Mouse (Mus musculus) lung, embryonic 15.5 days (tissue): ENCODE results near the gene 2310061I04Rik. TPM values are rescaled to one million over a fixed set of nuclear protein-coding genes. Genes with fewer than 3 reads are reported as not detected.

Source experiments
- ATAC-seq: fragments of 200-750 bp; cut with Nextera tagmentation; 2 replicates; pipeline ENCODE4 v1.8.0; 2017; ENCODE audit warnings: moderate number of reproducible peaks, borderline replicate concordance; ENCODE audit not compliant: low FRiP score, low TSS enrichment; ENCODE audit errors: extremely low read depth
- H3K27ac ChIP-seq: fragments of 300-500 bp; sonication (generic); 2 replicates; pipeline ENCODE4 v1.5.1; 2015; ENCODE audit warnings: moderate library complexity, mild to moderate bottlenecking, inconsistent platforms
- H3K27me3 ChIP-seq: fragments of 300-500 bp; sonication (generic); 2 replicates; pipeline ENCODE4 v1.6.1; 2015; ENCODE audit warnings: inconsistent platforms
- H3K36me3 ChIP-seq: fragments of 300-500 bp; sonication (generic); 2 replicates; pipeline ENCODE4 v1.6.1; 2015; ENCODE audit warnings: inconsistent platforms
- H3K4me1 ChIP-seq: fragments of 300-500 bp; sonication (generic); 2 replicates; pipeline ENCODE4 v1.6.1; 2015; ENCODE audit warnings: inconsistent platforms
- H3K4me2 ChIP-seq: fragments of 300-500 bp; sonication (generic); 2 replicates; pipeline ENCODE4 v1.6.1; 2015; ENCODE audit warnings: inconsistent platforms, mild to moderate bottlenecking, moderate library complexity
- H3K4me3 ChIP-seq: fragments of 300-500 bp; sonication (generic); 2 replicates; pipeline ENCODE4 v1.5.1; 2015; ENCODE audit warnings: mild to moderate bottlenecking, inconsistent platforms
- H3K9ac ChIP-seq: fragments of 300-500 bp; sonication (generic); 2 replicates; pipeline ENCODE4 v1.6.1; 2015; ENCODE audit warnings: inconsistent platforms
- H3K9me3 ChIP-seq: fragments of 300-500 bp; sonication (generic); 2 replicates; pipeline ENCODE4 v1.6.1; 2016; ENCODE audit warnings: inconsistent platforms
- WGBS: fragments of 180-500 bp; shearing (Covaris S2); methylation state at CpG from one replicate; pipeline ENCODE4 v1.1.7; 2015; 5-methylcytosine and 5-hydroxymethylcytosine counted together
- polyA plus RNA-seq: library from polyadenylated mRNA; unstranded; fragments of >200 nt; fragmentation: Nextera tagmentation; extraction: Ambion mirVana; gene quantifications from 2 replicates; pipeline ENCODE4 v1.2.1, GENCODE M21; 2015

2310061I04Rik gene
- polyA plus RNA-seq, 1 experiment from 2014 or later = 20.5 TPM

DNA sequence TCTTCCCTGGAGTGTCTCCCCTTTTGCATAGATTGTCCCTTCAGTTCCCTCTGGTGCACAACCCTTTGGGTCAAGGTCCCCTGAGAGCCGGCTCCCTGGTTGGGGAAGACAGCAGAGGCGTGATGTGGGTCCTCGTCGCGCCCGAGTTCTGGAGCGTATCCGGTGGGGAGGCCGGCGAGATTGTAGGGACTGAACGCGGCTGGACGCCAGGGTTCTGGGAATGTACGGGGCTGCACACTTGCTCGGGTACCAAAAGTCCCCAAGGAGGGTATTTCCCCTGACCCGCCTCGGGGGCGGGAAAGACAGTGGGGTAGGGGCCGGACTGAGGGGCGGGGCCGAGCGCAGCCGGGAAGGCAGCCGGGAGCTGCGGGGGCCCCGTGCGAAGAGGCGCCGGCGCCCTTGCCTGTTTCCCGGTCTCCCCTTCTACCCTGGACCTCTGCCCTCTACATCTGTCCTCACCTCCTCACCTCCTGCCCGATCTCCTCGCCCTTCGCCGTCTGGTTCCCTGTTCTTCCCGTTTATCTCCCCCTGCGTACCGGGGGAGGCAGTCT is 30.9 kb downstream of the 2310061I04Rik start:
- Histone ChIP-seq H3K9ac (peak overlapping the region; percentile 79), H3K27me3 (no peaks in the 10 kb centered on the region), H3K4me1 (peaks cover 47% of the 10 kb centered on the region), H3K4me2 (peak overlapping the region; percentile 90), H3K4me3 (peak overlapping the region; percentile 73), H3K27ac (peak overlapping the region; percentile 99), H3K9me3 (no peaks in the 10 kb centered on the region), H3K36me3 (peaks cover 4% of the 10 kb centered on the region)
- under 1% methylated on average over 38 of the region's 38 CpGs for WGBS
- peak; percentile 66 for ATAC-seq

DNA sequence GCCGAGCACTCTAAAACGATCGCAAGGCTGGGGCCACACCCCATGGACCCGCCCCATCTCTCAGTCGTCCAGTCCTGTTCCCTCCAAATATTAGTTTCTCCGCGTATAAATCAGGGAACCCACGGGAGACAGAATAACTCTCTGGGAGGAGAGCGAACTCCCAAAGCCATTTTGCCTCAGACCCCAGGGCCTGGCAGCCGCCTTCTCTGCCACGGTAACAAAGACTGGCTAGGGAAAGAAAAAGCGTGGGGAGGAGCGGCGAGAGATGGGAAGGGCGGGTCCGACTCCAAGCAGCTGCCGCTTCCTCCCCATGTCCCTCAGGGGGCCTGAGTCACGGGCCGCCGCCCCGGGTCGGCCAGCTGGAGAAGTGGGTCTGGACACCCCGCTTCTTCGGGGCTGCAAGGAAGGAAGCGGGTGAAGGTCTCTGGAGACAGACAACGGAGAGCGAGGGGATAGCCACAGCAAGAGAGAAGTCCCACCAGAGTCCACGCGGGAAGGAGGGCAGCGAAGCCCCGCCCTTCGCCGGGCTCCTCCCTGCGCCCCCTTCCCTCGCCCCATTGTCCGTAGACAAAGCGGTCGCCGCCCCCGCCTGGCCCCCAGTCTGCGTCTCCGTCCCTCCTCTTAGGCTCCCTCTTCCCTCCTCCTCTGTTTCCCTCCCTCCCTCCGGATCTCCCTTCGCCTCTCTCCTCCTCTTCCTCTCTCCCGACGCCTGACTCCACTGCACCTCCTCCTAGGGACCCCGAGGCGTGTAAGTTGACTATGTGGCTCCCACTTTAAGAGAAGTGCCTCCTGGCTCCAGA is 31.6 kb downstream of the 2310061I04Rik start, which contains the start of gene Ppp1r18:
Gene Ppp1r18 (plus strand): TSS at position 113 of the 800 bp plus-strand sequence.
- Histone ChIP-seq H3K27me3 (no peaks in the 10 kb centered on the region), H3K4me3 (peak within 1 kb of the TSS; percentile 73), H3K4me1 (peaks cover 48% of the 10 kb centered on the region), H3K4me2 (peak within 1 kb of the TSS; percentile 90), H3K36me3 (no peaks in the 10 kb centered on the region), H3K9ac (peak within 1 kb of the TSS; percentile 79), H3K27ac (peak within 1 kb of the TSS; percentile 99), H3K9me3 (no peaks in the 10 kb centered on the region)
- under 1% methylated on average over 48 of the region's 48 CpGs for WGBS
- peak; percentile 73 for ATAC-seq

DNA sequence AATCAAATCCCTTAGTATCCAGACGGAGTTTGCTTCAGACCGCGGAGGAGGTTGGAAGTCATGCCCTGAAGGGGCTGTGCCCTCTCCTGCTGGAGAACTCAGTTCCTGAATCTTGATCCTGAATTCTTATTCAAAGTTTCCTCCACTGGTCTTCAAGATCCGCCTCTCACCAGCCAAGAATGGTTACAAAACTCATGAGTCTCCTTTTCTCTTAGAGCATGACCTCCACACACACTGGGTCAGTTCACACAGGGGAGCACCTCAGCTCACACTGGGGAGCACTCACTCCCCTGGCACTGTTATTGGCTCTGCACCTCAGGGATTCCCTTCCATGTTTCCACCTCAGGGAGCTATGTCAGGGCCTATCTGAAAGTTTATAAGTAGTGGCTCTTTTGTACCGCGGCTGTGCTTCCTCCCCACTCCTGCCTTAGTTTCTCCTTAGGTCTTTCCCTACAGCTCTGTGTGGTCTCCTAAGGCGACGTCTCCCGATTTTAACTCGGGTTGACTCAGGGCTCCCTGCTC is 32.3 kb downstream of the 2310061I04Rik start:
- 22% methylated on average over 10 of the region's 10 CpGs for WGBS
- ATAC-seq = no peak
- H3K9me3 ChIP-seq = no peaks in the 10 kb centered on the region

DNA sequence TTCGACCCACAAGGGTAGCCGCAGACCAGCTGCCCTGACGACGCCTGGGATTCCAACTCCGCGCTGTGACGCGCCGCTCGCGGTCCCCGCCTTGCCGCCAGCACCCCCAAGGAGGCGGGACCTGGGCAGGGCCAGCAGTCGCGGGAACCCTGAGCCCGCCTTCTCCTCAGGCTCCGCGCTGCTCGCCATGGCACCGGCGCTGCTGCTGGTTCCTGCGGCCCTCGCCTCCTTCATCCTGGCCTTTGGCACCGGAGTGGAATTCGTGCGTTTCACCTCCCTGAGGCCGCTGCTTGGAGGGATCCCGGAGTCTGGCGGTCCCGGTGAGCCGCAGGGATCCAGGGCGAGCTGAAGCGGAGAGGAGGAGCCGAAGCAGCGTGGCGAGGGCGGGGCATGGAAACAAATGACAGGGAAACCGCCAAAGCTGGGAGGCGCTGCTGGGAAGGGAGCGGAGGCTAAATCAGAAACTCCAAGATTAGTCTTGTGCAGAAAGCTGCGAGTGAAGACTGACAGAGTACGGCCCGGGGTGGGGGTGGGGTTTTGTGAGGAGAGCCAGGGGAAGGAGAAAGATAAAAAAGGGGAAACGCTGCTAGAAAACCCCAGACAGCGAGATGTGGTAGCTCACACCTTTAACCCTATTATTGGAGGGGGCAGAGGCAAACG is 35.9 kb downstream of the 2310061I04Rik start, which contains the start of gene Nrm:
Gene Nrm (plus strand): TSS at position 121 of the 660 bp plus-strand sequence.
- H3K27ac ChIP-seq = peak within 1 kb of the TSS; percentile 95
- peak within 1 kb of the TSS; percentile 77 for H3K4me3 ChIP-seq
- H3K9me3 ChIP-seq = no peaks in the 10 kb centered on the region
- H3K9ac ChIP-seq = peak within 1 kb of the TSS; percentile 73
- peak; percentile 90 for ATAC-seq
- H3K27me3 ChIP-seq = no peaks in the 10 kb centered on the region
- H3K36me3 ChIP-seq = peaks cover 24% of the 10 kb centered on the region
- peaks cover 16% of the 10 kb centered on the region for H3K4me1 ChIP-seq
- H3K4me2 ChIP-seq = peak within 1 kb of the TSS; percentile 74
- under 1% methylated on average over 47 of the region's 47 CpGs for WGBS

More for the DNA sequence above, 32.3 kb downstream of the 2310061I04Rik start:
- peaks cover 42% of the 10 kb centered on the region for H3K4me1 ChIP-seq
- peak overlapping the region; percentile 99 for H3K27ac ChIP-seq
- peak overlapping the region; percentile 73 for H3K4me3 ChIP-seq
- H3K36me3 ChIP-seq = no peaks in the 10 kb centered on the region
- H3K4me2 ChIP-seq = peak overlapping the region; percentile 90
- H3K27me3 ChIP-seq = no peaks in the 10 kb centered on the region
- peak overlapping the region; percentile 79 for H3K9ac ChIP-seq

DNA sequence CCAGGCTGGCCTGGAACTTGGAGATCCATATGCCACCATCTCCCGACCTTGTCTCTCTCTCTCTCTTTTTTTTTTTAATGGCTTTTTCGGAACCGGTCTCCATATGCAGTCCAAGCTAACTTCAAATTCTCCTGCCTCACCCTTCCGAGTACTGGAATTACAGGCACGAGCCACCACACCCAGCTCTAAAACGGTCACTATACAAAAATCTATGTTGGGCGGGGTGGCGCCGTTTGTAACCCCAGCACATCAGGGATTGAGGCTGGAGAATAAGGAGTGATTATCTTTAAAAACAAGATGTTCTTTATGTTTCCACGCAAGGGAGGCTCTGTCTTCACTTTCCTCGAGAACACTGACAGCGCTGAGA is 36.4 kb downstream of the 2310061I04Rik start:
- peak overlapping the region; percentile 73; the same call in 1 of the 2 replicates for H3K9ac ChIP-seq
- no peaks in the 10 kb centered on the region for H3K9me3 ChIP-seq
- H3K27ac ChIP-seq = peak overlapping the region; percentile 95
- WGBS = 3% methylated on average over 12 of the region's 12 CpGs
- H3K4me1 ChIP-seq = peaks cover 16% of the 10 kb centered on the region
- no peak for ATAC-seq
- H3K4me2 ChIP-seq = peak overlapping the region; percentile 74
- H3K36me3 ChIP-seq = peaks cover 24% of the 10 kb centered on the region
- H3K4me3 ChIP-seq = peak overlapping the region; percentile 77
- no peaks in the 10 kb centered on the region for H3K27me3 ChIP-seq

DNA sequence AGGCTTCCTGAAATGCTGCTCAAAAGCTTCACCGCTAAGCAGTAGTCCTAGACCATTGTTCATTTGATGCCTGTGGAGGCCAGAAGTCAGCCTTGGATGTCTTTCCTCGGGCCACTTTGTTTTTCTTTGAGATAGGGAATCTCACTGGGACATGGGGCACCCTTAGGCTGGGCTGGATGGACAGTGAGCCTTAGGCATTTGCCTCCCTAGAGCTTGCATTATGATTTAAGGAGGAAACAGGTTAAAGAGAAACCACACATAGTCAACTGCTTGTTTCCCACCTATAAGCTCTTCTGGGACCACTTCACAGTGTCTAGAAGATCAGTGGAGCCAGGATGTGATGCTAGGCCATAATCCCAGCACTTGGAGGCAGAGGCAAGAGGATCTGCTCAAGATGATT is 37.4 kb downstream of the 2310061I04Rik start:
- no peaks in the 10 kb centered on the region for H3K9me3 ChIP-seq
- peaks cover 14% of the 10 kb centered on the region for H3K4me1 ChIP-seq
- no peaks in the 10 kb centered on the region for H3K27me3 ChIP-seq
- H3K4me3 ChIP-seq = no peak overlapping the region
- peaks cover 26% of the 10 kb centered on the region for H3K36me3 ChIP-seq
- 58% methylated on average over 2 of the region's 2 CpGs for WGBS
- no peak for ATAC-seq
- no peak overlapping the region for H3K27ac ChIP-seq
- H3K9ac ChIP-seq = no peak overlapping the region
- no peak overlapping the region for H3K4me2 ChIP-seq

DNA sequence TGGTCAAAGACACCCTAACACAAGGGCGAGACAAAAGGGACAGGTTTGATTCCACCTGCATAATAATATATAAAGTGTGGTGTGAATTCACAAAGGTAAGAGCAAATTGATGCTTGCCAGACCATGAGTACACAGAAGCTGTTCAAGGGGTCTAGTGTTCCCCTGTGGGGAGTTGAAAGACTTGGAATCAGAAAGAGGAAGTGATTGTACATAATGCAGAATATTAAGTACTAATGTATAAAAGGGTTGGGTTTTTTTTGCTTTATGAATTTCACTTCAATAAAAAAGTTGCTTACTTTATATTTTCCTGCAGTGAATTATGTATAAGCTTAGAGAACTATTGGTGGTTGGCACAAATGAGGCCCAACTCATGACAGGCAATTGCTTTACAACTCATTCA is 37.9 kb downstream of the 2310061I04Rik start:
- peaks cover 9% of the 10 kb centered on the region for H3K4me1 ChIP-seq
- no peaks in the 10 kb centered on the region for H3K9me3 ChIP-seq
- H3K36me3 ChIP-seq = peaks cover 31% of the 10 kb centered on the region
- no peak for ATAC-seq
- no peak overlapping the region for H3K4me2 ChIP-seq
- no peak overlapping the region for H3K27ac ChIP-seq
- no peaks in the 10 kb centered on the region for H3K27me3 ChIP-seq
- 89% methylated on average over 1 of the region's 1 CpGs for WGBS
- H3K9ac ChIP-seq = no peak overlapping the region
- H3K4me3 ChIP-seq = no peak overlapping the region

DNA sequence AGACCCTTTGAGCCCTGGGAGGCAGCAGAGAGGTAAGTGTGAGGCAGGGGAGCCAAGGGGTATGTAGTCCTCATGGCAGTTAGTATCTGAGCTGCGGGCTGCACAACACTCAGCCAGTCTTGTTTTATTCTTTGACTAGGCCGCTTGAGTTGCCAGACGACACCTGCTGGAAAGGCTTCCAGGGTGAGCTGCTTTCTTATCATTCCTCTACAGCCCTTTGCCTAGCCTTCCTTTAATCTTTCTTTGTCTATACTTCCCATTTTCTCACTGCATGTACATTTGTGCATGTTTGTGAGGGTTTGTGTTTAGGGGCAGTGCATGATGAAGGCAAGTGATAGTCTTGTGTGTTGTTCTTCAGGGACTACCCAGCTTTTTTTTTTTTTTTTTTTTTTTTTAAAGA is 46.3 kb downstream of the 2310061I04Rik start:
- no peak overlapping the region for H3K27ac ChIP-seq
- H3K4me3 ChIP-seq = no peak overlapping the region
- peaks cover 89% of the 10 kb centered on the region for H3K36me3 ChIP-seq
- H3K27me3 ChIP-seq = no peaks in the 10 kb centered on the region
- H3K9me3 ChIP-seq = no peaks in the 10 kb centered on the region
- no peak overlapping the region for H3K9ac ChIP-seq
- no peak overlapping the region for H3K4me2 ChIP-seq
- ATAC-seq = no peak
- H3K4me1 ChIP-seq = no peaks in the 10 kb centered on the region
- WGBS = 82% methylated on average over 3 of the region's 3 CpGs

DNA sequence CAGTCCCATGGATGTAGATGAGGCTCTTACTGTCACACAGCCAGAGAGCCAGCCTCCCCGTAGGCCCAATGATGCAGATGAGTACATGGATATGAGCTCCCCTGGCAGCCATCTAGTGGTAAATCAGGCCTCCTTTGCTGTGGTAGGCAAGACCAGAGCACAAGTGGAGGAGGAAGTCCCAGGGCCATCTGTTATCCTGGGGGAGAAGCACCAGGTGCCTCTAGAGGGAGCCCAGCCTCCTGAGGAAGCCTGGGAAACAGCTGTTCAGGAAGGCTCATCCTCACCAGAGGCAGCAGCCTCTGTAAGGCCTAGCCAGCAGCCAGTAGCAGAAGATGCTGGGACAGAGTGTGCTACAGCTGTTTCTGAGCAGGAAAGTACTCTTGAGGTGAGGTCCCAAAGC is 49.1 kb downstream of the 2310061I04Rik start:
- Histone ChIP-seq H3K27ac (no peak overlapping the region), H3K36me3 (peaks cover 86% of the 10 kb centered on the region), H3K4me1 (no peaks in the 10 kb centered on the region), H3K27me3 (no peaks in the 10 kb centered on the region), H3K9ac (no peak overlapping the region), H3K9me3 (no peaks in the 10 kb centered on the region), H3K4me3 (no peak overlapping the region), H3K4me2 (no peak overlapping the region)
- 64% methylated on average over 1 of the region's 1 CpGs for WGBS
- ATAC-seq = no peak

DNA sequence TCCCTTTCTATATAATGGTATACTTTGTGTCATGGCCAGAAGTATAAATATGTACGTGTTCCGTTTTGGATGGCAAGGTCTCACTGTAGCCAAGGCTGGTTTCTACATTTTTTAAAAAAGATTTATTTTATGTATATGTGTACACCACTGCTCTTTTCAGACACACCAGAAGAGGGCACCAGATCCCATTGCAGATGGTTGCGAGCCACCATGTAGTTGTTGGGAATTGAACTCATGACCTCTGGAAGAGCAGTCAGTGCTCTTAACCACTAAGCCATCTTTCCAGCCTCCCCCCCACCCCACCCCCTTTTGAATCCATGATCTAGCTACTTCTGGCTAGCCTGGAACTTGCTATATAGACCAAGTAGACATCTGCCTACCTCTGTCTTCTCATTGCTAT is 53.7 kb downstream of the 2310061I04Rik start:
- WGBS = 93% methylated on average over 3 of the region's 3 CpGs
- Histone ChIP-seq H3K4me3 (no peak overlapping the region), H3K4me1 (peaks cover 15% of the 10 kb centered on the region; the same call in 1 of the 2 replicates), H3K27me3 (no peaks in the 10 kb centered on the region), H3K27ac (no peak overlapping the region), H3K36me3 (peaks cover 42% of the 10 kb centered on the region), H3K4me2 (no peak overlapping the region), H3K9me3 (no peaks in the 10 kb centered on the region), H3K9ac (no peak overlapping the region)
- no peak for ATAC-seq
